Mouse (Mus musculus): Measurements from ENCODE around the gene Tmem63a. TPM values are rescaled to one million over a fixed set of nuclear protein-coding genes. Genes with fewer than 3 reads are reported as not detected.

Gene Tmem63a
- polyA plus RNA-seq (2012; rRNA removed), result 3.3 and 3.6 TPM in 2 replicates

DNA sequence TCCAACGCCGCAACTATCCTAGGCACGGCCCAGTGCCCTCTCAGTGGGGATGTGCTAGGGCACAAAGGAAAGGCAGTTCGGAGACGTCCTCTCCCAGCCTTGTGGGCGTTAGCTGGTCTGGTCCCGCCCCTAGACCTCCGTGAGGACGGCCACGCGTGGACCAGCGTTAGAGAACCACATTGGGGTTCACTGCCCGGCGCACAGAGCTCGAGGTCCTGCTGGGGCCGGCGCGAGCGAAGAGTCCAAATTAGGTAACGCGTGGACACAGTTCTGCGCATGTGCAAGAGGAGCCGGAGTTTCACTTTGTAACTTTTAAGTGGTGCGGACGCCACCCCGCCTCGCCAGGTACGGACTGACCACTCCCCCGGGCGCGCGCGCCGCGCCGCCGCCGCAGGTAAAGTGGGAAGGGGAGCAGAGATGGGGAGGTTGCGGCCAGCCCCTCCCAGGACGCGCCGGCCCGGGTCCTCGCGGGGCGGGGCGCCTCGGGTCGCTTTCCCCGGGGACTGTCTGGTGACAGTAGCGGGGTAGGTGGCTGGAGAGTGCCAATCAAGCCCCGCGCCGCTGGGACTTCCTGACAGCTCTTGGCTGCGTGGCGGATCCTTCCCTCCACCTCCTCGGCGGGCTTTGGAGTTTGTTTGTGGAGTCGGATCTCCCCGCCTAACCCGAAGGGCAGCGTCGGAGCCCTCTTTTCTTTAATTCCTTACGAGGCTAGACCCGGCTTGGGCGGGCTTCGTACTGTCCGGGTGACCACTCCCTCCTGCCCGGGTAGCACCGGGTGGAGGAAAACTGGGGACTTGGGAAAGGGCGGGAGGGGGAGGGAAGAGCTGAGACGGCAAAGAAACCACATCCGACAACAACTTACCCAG, at the start of gene Tmem63a:
Tmem63a (plus strand) TSS at position 179 of the 866 bp plus-strand sequence.
- TF ChIP-seq CTCF (IDR thresholded peaks at IDR 0.05; ENCODE audit: borderline replicate concordance, extremely low read depth, insufficient read depth, insufficient read length) (no peak), POLR2A (IDR thresholded peaks at IDR 0.05; ENCODE audit: borderline replicate concordance, extremely low read depth, insufficient read depth, insufficient read length, poor library complexity, severe bottlenecking) (no peak)
- DNase-seq (ENCODE audit: low read depth), result peak; percentile 53

GRCm38 (mm10) chr1:180892808-180893207, 49.3 kb upstream of the Tmem63a start, which contains the start of gene Lefty2:
Lefty2 (plus strand) TSS chr1:180893108.
- no peak for DNase-seq (ENCODE audit: low read depth)
- TF ChIP-seq CTCF (IDR thresholded peaks at IDR 0.05; ENCODE audit: borderline replicate concordance, extremely low read depth, insufficient read depth, insufficient read length) (no peak), POLR2A (IDR thresholded peaks at IDR 0.05; ENCODE audit: borderline replicate concordance, extremely low read depth, insufficient read depth, insufficient read length, poor library complexity, severe bottlenecking) (no peak)

- DNase-seq (ENCODE audit: low read depth), result peak; percentile 11
Measured at GRCm38 (mm10) chr1:180894088-180894987, 47.8 kb upstream of the Tmem63a start.

GRCm38 (mm10) chr1:180901107-180901506, 41.0 kb upstream of the Tmem63a start:
- peak; percentile 62; the same call in 1 of the 2 replicates for TF ChIP-seq CTCF (IDR thresholded peaks at IDR 0.05; ENCODE audit: borderline replicate concordance, extremely low read depth, insufficient read depth, insufficient read length)
- no peak for TF ChIP-seq POLR2A (IDR thresholded peaks at IDR 0.05; ENCODE audit: borderline replicate concordance, extremely low read depth, insufficient read depth, insufficient read length, poor library complexity, severe bottlenecking)
- DNase-seq (ENCODE audit: low read depth), result peak; percentile 83

DNA sequence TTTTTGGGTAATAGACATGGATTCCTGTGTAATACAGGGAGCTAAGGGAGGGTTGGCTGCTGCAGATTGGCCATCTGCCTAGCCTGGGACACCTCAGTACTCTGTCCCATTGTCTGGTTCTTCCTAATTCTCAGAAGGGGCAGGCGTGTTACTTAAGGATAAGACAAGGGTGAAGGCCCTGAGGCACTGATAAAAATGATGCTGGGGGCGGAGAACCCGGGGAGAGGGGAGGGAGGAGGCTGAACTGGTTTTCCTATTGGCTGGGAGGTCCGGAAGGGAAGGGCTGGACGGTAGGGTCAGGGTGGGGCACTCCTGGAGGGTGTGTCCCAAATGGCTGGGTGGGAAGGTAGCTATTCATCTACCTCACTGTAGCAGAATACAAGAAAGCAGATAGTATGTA, 39.2 kb upstream of the Tmem63a start:
- no peak for DNase-seq (ENCODE audit: low read depth)
- no peak for TF ChIP-seq CTCF (IDR thresholded peaks at IDR 0.05; ENCODE audit: borderline replicate concordance, extremely low read depth, insufficient read depth, insufficient read length)
- no peak for TF ChIP-seq POLR2A (IDR thresholded peaks at IDR 0.05; ENCODE audit: borderline replicate concordance, extremely low read depth, insufficient read depth, insufficient read length, poor library complexity, severe bottlenecking)

DNA sequence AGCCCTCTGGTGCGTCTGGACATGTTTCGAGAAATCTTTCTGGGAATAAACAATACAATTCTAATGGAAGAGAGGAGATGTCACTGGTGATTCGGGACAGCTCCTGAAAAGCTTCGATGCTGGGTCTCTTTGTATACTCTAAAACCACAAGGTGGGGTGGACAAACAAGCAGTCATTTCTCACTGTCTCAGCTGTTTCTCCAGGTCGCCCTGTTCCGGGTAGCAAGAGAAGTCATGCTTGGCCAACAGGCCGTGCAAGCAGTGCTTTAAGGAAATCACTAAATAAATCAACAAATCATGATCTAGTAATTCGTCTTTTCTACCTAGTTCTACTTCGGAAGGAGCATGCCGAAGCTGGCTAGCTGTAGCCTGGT, 38.5 kb upstream of the Tmem63a start:
- TF ChIP-seq POLR2A (IDR thresholded peaks at IDR 0.05; ENCODE audit: borderline replicate concordance, extremely low read depth, insufficient read depth, insufficient read length, poor library complexity, severe bottlenecking) (no peak), CTCF (IDR thresholded peaks at IDR 0.05; ENCODE audit: borderline replicate concordance, extremely low read depth, insufficient read depth, insufficient read length) (no peak)
- no peak for DNase-seq (ENCODE audit: low read depth)

DNA sequence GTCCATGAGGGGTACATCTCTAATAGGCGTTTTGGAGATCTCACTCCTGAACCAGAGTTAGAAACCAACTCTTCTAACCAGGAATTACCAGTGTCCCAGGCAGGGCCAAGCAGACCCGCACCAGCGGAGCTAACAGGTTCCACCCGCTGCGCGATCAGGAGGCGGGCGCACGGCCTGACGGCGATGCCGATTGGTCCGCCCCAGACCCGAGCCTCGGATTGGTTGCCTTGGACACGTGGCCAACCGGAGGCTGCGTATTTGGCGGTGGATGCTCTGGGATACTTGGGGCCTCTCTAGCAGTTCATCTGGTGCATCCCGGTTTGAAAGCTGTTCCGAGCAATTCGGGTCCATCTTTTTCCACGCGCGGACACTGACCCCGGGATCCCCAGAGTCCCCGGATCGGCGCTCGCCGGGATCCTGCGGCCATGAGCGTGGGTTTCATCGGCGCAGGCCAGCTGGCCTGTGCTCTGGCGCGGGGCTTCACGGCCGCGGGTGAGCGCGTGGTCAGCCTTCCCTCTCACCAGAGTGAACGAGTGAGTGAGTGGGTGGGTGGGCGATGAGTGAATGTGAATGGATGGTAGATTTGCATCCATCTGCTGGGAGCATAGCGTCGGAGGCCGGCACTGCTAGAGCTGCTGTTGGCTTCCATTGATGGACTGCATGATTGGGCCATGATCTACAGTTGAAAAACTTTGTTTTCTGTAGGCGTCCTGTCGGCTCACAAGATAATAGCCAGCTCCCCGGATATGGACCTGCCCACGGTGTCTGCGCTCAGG, 37.9 kb upstream of the Tmem63a start, which contains the start of gene Pycr2:
Pycr2 (plus strand) TSS at position 255 of the 776 bp plus-strand sequence.
- TF ChIP-seq CTCF (IDR thresholded peaks at IDR 0.05; ENCODE audit: borderline replicate concordance, extremely low read depth, insufficient read depth, insufficient read length), result no peak
- peak; percentile 42; the same call in 1 of the 2 replicates for TF ChIP-seq POLR2A (IDR thresholded peaks at IDR 0.05; ENCODE audit: borderline replicate concordance, extremely low read depth, insufficient read depth, insufficient read length, poor library complexity, severe bottlenecking)
- peak; percentile 98 for DNase-seq (ENCODE audit: low read depth)

- TF ChIP-seq POLR2A (IDR thresholded peaks at IDR 0.05; ENCODE audit: borderline replicate concordance, extremely low read depth, insufficient read depth, insufficient read length, poor library complexity, severe bottlenecking) (no peak), CTCF (IDR thresholded peaks at IDR 0.05; ENCODE audit: borderline replicate concordance, extremely low read depth, insufficient read depth, insufficient read length) (no peak)
- no peak for DNase-seq (ENCODE audit: low read depth)
Measured at GRCm38 (mm10) chr1:180904815-180905080, 37.4 kb upstream of the Tmem63a start.

- no peak for TF ChIP-seq CTCF (IDR thresholded peaks at IDR 0.05; ENCODE audit: borderline replicate concordance, extremely low read depth, insufficient read depth, insufficient read length)
- no peak for TF ChIP-seq POLR2A (IDR thresholded peaks at IDR 0.05; ENCODE audit: borderline replicate concordance, extremely low read depth, insufficient read depth, insufficient read length, poor library complexity, severe bottlenecking)
Measured at GRCm38 (mm10) chr1:180905307-180905706, 36.8 kb upstream of the Tmem63a start.

DNA sequence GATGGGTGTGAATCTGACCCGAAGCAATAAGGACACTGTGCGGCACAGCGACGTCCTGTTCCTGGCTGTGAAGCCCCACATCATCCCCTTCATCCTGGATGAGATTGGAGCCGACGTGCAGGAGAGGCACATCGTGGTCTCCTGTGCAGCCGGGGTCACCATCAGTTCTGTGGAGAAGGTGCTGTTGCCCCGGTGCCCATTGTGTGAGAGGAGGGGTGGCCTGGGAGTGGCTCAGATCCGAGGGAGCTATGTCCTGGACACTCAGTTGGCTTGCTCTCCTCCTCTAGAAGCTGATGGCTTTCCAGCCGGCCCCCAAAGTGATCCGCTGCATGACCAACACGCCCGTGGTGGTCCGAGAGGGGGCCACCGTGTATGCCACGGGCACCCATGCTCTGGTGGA, 36.3 kb upstream of the Tmem63a start:
- TF ChIP-seq CTCF (IDR thresholded peaks at IDR 0.05; ENCODE audit: borderline replicate concordance, extremely low read depth, insufficient read depth, insufficient read length) (no peak), POLR2A (IDR thresholded peaks at IDR 0.05; ENCODE audit: borderline replicate concordance, extremely low read depth, insufficient read depth, insufficient read length, poor library complexity, severe bottlenecking) (no peak)
- no peak for DNase-seq (ENCODE audit: low read depth)

More at GRCm38 (mm10) chr1:180905307-180905706, 36.8 kb upstream of the Tmem63a start:
- no peak for DNase-seq (ENCODE audit: low read depth)

Data from brain, embryonic 14.5 days (tissue).